Mouse (Mus musculus) urinary bladder, adult 2 months (tissue): ENCODE data around the gene Commd4. TPM values are rescaled to one million over a fixed set of nuclear protein-coding genes. Genes with fewer than 3 reads are reported as not detected.
A peak's percentile ranks its signal among the peaks of the same experiment; 100 is the strongest.

Experiments used
- DNase-seq: peaks from one replicate; pipeline ENCODE4 v3.0.0; 2022; ENCODE audit warnings: low spot score
- polyA plus RNA-seq: library from polyadenylated mRNA; depleted of rRNA; stranded (reverse); fragments of >200 nt; gene quantifications from 2 replicates; pipeline ENCODE4 v1.2.3, GENCODE M21; 2012; rRNA removed

Commd4 gene
- polyA plus RNA-seq, 1 experiment = 124 TPM

DNA sequence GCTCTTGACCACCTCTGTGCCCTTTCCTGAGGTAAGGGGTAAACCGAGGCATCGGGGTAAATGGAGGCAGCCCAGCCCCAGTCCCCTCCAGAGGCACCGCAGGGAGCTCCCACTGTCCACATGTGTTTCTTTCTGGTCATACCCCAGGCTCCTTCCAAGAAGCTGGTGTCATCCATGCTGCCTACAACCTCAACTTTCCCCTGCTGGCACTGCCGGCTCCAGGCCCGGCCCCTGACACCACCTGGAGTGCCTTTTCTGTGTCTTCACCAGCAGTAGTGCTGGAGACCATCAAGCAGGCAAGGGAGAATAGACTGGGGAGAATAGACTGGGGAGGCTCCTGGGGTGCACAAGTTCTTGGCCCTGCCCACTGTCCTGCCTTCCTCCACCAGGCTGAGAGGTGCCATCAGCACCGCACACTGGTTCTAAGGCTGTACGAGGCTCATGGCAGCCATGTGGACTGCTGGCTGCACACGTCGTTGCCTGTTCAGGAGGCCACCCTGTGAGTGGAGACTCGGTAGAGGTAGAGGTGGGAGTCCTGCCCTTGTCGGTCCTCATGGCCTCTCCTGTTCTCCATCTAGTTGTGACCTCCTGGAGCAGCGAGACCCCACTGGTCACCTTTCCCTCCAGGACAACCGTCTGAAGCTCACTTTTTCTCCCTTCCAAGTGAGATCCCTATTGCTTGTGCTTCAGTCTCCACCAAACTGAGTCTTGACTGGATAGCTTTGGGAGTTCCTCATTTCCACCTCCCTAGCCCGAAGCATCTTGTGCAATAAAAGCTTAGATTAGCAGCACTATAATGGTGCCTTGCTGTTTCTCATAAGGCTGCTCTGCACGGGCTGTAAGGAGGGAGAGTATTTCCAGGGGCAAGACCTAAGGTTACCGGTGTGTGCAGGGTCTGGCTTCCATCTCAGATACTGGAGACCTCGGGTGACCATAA, 16.4 kb downstream of the Commd4 start:
- DNase-seq = no peak

DNA sequence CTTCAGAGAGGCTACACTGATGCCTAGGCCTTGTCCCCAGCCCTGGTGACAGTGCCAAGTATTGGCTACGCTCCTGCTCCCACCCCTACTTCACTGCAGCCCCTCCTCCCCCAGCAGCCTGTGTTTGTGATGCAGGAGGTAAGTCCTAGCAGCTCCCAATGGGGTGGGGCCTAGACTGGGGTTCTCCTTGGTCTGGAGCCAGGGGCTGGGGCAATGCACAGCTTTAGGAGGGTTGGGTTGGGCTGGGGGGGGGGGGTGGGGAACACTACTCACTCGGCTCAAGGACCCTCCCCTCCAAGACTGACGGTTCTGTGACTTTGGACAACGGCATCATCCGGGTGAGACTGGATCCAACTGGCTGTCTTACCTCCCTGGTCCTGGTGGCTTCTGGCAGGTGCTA, 18.6 kb downstream of the Commd4 start:
- DNase-seq = no peak

DNA sequence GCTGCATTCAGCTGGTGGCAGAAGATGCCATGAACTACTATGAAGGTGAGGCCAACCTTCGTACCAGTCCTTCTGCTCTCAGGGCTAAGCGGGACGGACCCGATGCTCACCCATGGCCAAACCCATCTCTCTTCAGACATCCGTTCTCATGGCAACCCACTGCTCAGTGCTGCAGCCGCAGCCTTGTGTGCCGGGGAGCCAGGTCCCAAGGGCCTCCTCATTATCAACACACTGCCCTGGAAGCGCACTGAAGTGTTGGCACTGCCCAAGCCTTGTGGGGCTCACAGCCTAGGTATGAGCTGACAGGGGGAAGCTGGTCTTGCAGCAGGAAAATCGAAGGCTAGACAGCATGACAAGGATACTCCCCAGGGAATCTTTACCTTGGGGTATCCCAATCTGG, 19.0 kb downstream of the Commd4 start:
- no peak for DNase-seq

DNA sequence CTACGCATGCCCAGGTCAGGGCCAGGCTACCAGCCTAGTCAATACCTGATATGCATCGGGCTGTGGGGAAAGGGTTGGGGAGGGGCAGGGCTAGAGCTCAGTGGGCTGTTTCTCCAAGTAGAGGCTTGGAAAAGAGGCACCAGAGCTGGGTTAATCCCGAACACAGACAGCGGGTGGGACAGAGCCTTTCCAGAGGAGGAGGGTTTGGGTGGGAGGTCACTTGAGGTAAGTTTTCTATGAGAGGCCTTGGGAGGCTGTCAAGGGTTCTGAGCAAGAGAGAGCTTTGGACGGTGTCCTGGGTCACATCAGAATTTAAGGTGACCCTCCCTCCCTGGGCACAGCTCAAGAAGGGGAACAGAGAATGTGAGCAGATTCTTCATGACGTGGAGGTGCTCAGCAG, 19.6 kb downstream of the Commd4 start:
- no peak for DNase-seq

DNA sequence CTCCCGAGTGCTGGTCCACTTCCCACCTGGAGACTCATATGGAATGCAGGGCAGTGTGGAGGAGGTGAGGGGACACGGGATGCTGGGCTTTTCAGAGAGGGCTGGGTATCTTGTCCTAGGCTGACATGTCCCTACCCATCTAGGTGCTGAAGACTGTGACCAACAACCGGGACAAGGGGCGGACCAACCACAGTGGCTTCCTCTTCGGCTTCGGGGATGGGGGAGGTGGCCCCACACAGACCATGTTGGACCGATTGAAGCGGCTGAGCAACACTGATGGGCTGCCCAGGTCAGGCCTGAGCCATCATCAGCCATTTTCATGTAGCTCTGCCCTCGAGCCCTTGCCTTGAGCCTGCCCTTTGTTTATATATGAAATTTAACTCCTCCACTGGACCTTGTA, 20.4 kb downstream of the Commd4 start:
- no peak for DNase-seq

DNA sequence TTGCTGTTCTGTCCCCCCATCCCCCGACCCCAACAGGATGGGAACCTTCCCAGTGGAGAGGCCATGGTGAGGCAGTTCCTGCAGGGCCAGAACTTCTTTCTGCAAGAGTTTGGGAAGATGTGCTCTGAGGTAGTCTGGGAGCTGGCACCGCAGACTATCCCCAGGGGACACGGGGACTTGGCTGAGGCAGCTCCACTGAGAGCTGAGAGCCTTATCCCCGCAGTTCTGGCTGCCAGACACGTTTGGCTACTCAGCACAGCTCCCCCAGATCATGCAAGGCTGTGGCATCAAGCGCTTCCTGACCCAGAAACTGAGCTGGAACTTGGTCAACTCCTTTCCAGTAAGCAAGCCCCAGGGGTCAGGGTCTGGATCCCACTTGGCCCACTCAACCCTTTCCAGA, 20.9 kb downstream of the Commd4 start:
- DNase-seq = no peak

DNA sequence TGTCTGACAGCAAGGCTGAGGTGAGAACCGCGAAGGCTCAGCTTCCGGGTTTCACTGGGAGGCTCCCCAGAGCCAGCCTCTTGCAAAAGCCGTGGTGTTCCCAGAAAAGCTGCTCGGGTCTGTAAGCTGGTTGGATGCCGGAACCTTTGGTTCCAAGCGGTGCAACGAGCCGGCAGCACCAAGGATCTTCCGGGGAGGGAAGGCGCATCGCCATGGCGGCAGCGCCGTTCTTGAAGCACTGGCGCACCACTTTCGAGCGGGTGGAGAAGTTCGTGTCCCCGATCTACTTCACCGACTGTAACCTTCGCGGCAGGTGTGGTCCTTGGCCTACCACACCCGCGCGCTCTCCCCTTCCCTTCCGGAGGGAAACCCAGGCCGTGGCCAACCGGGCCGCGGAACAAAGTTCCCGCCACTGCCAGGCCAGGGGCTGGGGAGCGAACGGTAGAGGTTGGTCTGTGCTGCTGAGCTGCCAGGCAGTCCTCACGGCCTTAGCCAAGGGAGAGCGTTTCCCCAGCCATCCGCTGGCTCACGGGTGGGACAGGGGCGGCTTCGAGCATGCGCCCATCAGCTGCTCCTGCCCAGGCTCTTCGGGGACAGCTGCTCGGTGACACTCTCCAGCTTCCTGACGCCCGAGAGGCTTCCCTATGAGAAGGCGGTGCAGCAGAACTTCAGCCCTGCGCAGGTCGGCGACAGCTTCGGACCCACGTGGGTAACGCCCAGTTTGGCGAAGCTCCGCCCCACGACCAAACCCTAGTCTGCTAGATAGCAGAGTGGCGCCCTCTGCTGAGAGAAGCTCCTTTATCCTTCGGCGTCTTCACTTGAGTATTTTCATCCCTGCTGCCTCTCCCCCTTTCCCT, 27.3 kb downstream of the Commd4 start, which contains the start of gene Man2c1:
TSS of gene Man2c1 (plus strand) at position 114 of the 857 bp plus-strand sequence.
- DNase-seq = peak; percentile 81

DNA sequence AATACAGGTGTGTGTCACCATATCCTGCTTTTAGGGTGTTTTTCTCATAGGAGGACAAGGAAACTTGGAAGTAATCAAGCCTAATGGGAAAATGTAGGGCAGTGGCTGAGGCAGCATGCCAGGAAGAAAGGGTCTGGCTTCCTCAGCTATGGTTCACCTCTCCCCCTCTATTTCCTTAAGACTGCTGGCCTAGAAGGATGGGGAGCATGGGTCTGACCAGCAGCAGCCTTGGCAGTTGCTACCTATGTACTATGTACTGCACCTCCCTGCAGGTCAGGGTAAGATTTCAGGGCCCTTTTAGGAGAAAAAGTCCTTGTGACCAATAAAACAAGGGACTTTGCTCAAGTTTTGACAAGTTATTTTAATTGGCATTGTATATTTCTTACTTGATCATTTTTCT, 28.5 kb downstream of the Commd4 start:
- no peak for DNase-seq

DNA sequence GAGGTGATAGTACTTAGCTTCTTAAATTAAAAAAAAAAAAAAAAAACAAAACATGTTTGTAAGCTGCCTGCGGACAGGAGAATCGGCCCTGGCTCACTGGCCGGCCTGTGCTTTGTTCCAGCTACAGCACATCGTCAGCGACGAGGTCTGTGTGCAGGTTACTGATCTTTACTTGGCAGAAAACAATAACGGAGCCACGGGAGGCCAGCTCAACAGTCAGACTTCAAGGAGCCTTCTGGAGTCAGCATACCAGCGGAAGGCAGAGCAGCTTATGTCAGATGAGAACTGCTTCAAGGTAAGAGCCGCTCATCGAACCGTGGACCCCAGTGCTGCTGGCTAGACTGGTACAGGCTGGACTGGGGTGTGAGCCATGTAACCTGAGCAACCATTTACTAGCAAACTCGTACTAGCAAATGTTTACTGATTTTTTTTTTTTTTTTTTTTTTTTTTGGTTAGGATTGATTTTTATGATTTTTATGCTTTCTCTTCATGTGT, 40.8 kb downstream of the Commd4 start:
- no peak for DNase-seq

Other genes with a start within 250 kb of the Commd4 start
- 21.3 and 24.1 TPM in 2 replicates for gene Snx33, start 230.0 kb downstream of the Commd4 start, polyA plus RNA-seq
- 121 and 136 TPM in 2 replicates for gene Imp3, start 220.9 kb downstream of the Commd4 start, polyA plus RNA-seq
- 11.3 and 13.0 TPM in 2 replicates for gene Snupn, start 207.5 kb downstream of the Commd4 start, polyA plus RNA-seq
- 26.2 TPM in 2 replicates for gene Ptpn9, start 163.4 kb downstream of the Commd4 start, polyA plus RNA-seq
- 32.3 TPM in 2 replicates for gene Sin3a, start 86.3 kb downstream of the Commd4 start, polyA plus RNA-seq
- gene Man2c1, start 27.6 kb downstream of the Commd4 start, polyA plus RNA-seq = 124 and 135 TPM in 2 replicates
- gene Neil1, start 10.0 kb downstream of the Commd4 start, polyA plus RNA-seq = 13.0 and 15.3 TPM in 2 replicates
- not detected in 2 replicates for gene Trcg1, start 78.2 kb upstream of the Commd4 start, polyA plus RNA-seq
- 4.6 and 10.7 TPM in 2 replicates for gene 1700017B05Rik, start 104.3 kb upstream of the Commd4 start, polyA plus RNA-seq